In genomic region chr4:120242783-120243262, GRCm38 (mm10) we compare ENCODE assay signal across 9 mouse cellular contexts. TPM values are rescaled to one million over a fixed set of nuclear protein-coding genes. Genes with fewer than 3 reads are reported as not detected.
DNase-seq lines count a peak whose midpoint lies in the region; ATAC-seq lines count a peak whose summit lies in the region.
"Had no signal": no experiment of that assay in that cellular context is flagged by ENCODE, and none has a peak within 500 bp of the region (broad histone marks: within the 10 kb centered on the region; RNA-seq: fewer than 3 reads in every experiment).

No protein-coding gene starts in this region.

- no peak overlapping the region for H3K9ac ChIP-seq in heart, embryonic 12.5 days
- no peak overlapping the region for H3K9ac ChIP-seq in heart, embryonic 15.5 days
- no peak overlapping the region for H3K9ac ChIP-seq in midbrain, embryonic 12.5 days (replicated peaks)

- peak overlapping the region; percentile 14 for H3K4me2 ChIP-seq in heart, embryonic 12.5 days
- H3K4me2 ChIP-seq in heart, embryonic 15.5 days, result no peak overlapping the region
- H3K4me2 ChIP-seq in midbrain, embryonic 12.5 days (replicated peaks), result peak overlapping the region; percentile 50

- H3K9me3 ChIP-seq in heart, embryonic 12.5 days (replicated peaks), result 0 out of 2 replicates have a peak, but pooled peaks cover 2% of the 10 kb centered on the region
- no peaks in the 10 kb centered on the region for H3K9me3 ChIP-seq in heart, embryonic 15.5 days (replicated peaks)
- H3K9me3 ChIP-seq in midbrain, embryonic 12.5 days, result no peaks in the 10 kb centered on the region

- no peak overlapping the region for H3K27ac ChIP-seq in heart, embryonic 12.5 days (ENCODE audit: poor library complexity, severe bottlenecking)
- peak overlapping the region; percentile 33 for H3K27ac ChIP-seq in heart, embryonic 15.5 days
- H3K27ac ChIP-seq in midbrain, embryonic 12.5 days (replicated peaks), result peak overlapping the region; percentile 67

- H3K27me3 ChIP-seq in heart, embryonic 12.5 days (replicated peaks), result peaks cover 40% of the 10 kb centered on the region
- H3K27me3 ChIP-seq in heart, embryonic 15.5 days, result peaks cover 52% of the 10 kb centered on the region
- H3K27me3 ChIP-seq in midbrain, embryonic 12.5 days, result peaks cover 28% of the 10 kb centered on the region

- no peak for DNase-seq in heart, postnatal 25 days (ENCODE audit: low spot score)
- peak; percentile 68 to 77 for DNase-seq in cerebellum, postnatal 36 days
- peak; percentile 46 for DNase-seq in left cerebral cortex, adult 11 months (ENCODE audit: low spot score)
- peak; percentile 17 for DNase-seq in yolk sac, embryonic 10.5 days (ENCODE audit: low spot score)

- H3K4me3 ChIP-seq in heart, embryonic 12.5 days, result no peak overlapping the region
- H3K4me3 ChIP-seq in heart, embryonic 15.5 days, result no peak overlapping the region
- H3K4me3 ChIP-seq in midbrain, embryonic 12.5 days, result peak overlapping the region; percentile 30

- no peaks in the 10 kb centered on the region for H3K36me3 ChIP-seq in heart, embryonic 12.5 days
- no peaks in the 10 kb centered on the region for H3K36me3 ChIP-seq in heart, embryonic 15.5 days
- H3K36me3 ChIP-seq in midbrain, embryonic 12.5 days, result no peaks in the 10 kb centered on the region
- H3K36me3 ChIP-seq: G1E had no signal

- 4% methylated on average over 10 of the region's 10 CpGs for WGBS in heart, embryonic 12.5 days
- 3% methylated on average over 10 of the region's 10 CpGs for WGBS in heart, embryonic 15.5 days
- WGBS in midbrain, embryonic 12.5 days, result 2% methylated on average over 10 of the region's 10 CpGs

- intact Hi-C loops in heart, postnatal 25 days (cut with DNase I), result no loop called here

- ATAC-seq in heart, embryonic 12.5 days (ENCODE audit: insufficient number of reproducible peaks, low FRiP score), result peak; percentile 22; the same call in 1 of the 2 replicates
- ATAC-seq in heart, embryonic 15.5 days (replicated peaks; ENCODE audit: insufficient number of reproducible peaks, insufficient read depth, low FRiP score, low read depth), result peak; percentile 72
- ATAC-seq in midbrain, embryonic 12.5 days (ENCODE audit: low FRiP score, low read depth), result peak; percentile 85
- ATAC-seq in megakaryocyte-erythroid progenitor cell, adult 5-6 weeks (replicated peaks; ENCODE audit: low FRiP score, low TSS enrichment, poor library complexity, severe bottlenecking), result no peak

- H3K4me1 ChIP-seq in heart, embryonic 12.5 days (replicated peaks), result peaks cover 23% of the 10 kb centered on the region
- H3K4me1 ChIP-seq in heart, embryonic 15.5 days (replicated peaks), result peaks cover 21% of the 10 kb centered on the region
- H3K4me1 ChIP-seq in midbrain, embryonic 12.5 days, result peaks cover 45% of the 10 kb centered on the region

RNA-seq across cellular contexts. Expression of gene Foxo6, which starts 44.3 kb away (rescaled TPM):
- 0.06 and 0.08 TPM in 2 replicates for polyA plus RNA-seq in heart, embryonic 12.5 days (2016; fragmentation: Nextera tagmentation; extraction: Ambion mirVana)
- total RNA-seq in heart, postnatal 25 days (2021), result 1 to 10 TPM; 2.6 to 5.6 TPM
- polyA plus RNA-seq in heart, embryonic 15.5 days (2015; fragmentation: Nextera tagmentation; extraction: Ambion mirVana), result 0.05 and 0.18 TPM in 2 replicates
- polyA plus RNA-seq in midbrain, embryonic 12.5 days (2016; fragmentation: Nextera tagmentation; extraction: Ambion mirVana), result 0.15 and 0.25 TPM in 2 replicates
- not detected in 2 replicates for total RNA-seq in megakaryocyte-erythroid progenitor cell, adult 5-6 weeks (2014; fragmentation: Nextera tagmentation)
- 0.27 TPM in 1 of 2 replicates, not detected in the other for total RNA-seq in megakaryocyte-erythroid progenitor cell, adult 5-6 weeks (2017)
- total RNA-seq: G1E had no signal
- polyA plus RNA-seq: G1E had no signal
